Mouse (Mus musculus): Measurements from ENCODE around the gene Tlr2.

DNA sequence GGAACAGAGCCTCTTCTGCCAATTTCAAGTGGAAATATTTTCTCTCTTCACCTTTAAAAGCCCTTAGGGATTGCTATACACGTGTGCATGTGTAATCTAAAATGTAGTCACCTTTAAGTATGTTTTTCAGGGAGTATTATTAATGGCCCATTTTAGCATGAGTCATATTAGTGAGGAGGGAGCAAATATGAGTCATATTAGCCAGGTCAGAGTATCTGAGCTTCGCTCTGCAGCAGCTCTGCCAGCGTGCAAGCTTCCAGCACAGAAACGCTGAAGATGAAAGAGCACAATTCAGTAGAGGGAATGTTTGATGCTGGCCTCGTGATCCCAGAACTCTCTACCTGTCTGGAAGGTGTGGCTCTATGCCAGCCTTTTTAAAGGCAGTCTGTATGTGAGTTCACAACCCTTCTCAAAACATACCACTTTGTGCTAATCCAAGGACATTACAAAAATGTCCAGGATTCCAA, 13.4 kb downstream of the Tlr2 start:
- TF ChIP-seq CHD2 (IDR thresholded peaks at IDR 0.05; ENCODE audit: low read depth, low read length) (no peak), ZNF384 (IDR thresholded peaks at IDR 0.05; ENCODE audit: low read depth, low read length) (no peak), HCFC1 (IDR thresholded peaks at IDR 0.05; ENCODE audit: borderline replicate concordance, insufficient read depth, low read length) (no peak)

Data from ES-E14 (cell line).